Mouse (Mus musculus) CH12.LX (cell line): ENCODE measurements around the gene Prr12. TPM values are rescaled to one million over a fixed set of nuclear protein-coding genes. Genes with fewer than 3 reads are reported as not detected.

Experiments used
- DNase-seq: peaks from one replicate; pipeline ENCODE4 v3.0.0-alpha.2; 2013; ENCODE audit errors: extremely low read depth
- H3K27ac ChIP-seq: 2 replicates; pipeline ENCODE4 v1.5.1; 2012; ENCODE audit warnings: low read depth, mild to moderate bottlenecking, control low read depth, moderate library complexity; ENCODE audit not compliant: insufficient read depth
- H3K27me3 ChIP-seq: replicated peaks from 2 replicates; pipeline ENCODE3; 2012; ENCODE audit warnings: inconsistent platforms
- H3K36me3 ChIP-seq, 2 experiments: replicated peaks in 1 of 2; 2 replicates each; pipeline versions ENCODE3 to v1.6.1; 2012; ENCODE audit warnings: inconsistent platforms in 1 of 2, low read length in 1 of 2, mild to moderate bottlenecking in 1 of 2, mixed read lengths in 1 of 2, moderate library complexity in 1 of 2; ENCODE audit not compliant: control insufficient read depth in 1 of 2, insufficient read depth in 1 of 2
- H3K4me1 ChIP-seq, 2 experiments: 2 replicates each; pipeline ENCODE4 v1.6.1; 2012; ENCODE audit warnings: inconsistent platforms in 1 of 2, moderate library complexity in 1 of 2; ENCODE audit not compliant: insufficient read depth in 2 of 2, control insufficient read depth in 1 of 2
- H3K4me2 ChIP-seq: 2 replicates; pipeline ENCODE4 v1.6.1; 2012; ENCODE audit warnings: low read depth, mild to moderate bottlenecking, control low read depth; ENCODE audit not compliant: poor library complexity, insufficient read depth, severe bottlenecking
- H3K4me3 ChIP-seq, 3 experiments: fragments of 150-350 bp in 1 of 3; sonication (generic) in 1 of 3; replicated peaks in 1 of 3; 2 replicates each; pipeline versions ENCODE3 to v1.5.1; 2011 to 2012; ENCODE audit warnings: low read depth in 2 of 3, low read length in 2 of 3, mild to moderate bottlenecking in 2 of 3, moderate library complexity in 2 of 3, control low read depth in 1 of 3, improper control_type of control experiment in 1 of 3, inconsistent platforms in 1 of 3, mixed read lengths in 1 of 3; ENCODE audit not compliant: poor library complexity in 1 of 3
- H3K79me2 ChIP-seq: replicated peaks from 2 replicates; pipeline ENCODE4 v1.6.1; 2012; ENCODE audit warnings: mild to moderate bottlenecking, moderate library complexity; ENCODE audit not compliant: control insufficient read depth, poor library complexity, insufficient read depth, severe bottlenecking; ENCODE audit errors: extremely low read depth
- H3K9ac ChIP-seq: 2 replicates; pipeline ENCODE4 v1.6.1; 2012; ENCODE audit warnings: low read depth, mild to moderate bottlenecking, control low read depth, moderate library complexity; ENCODE audit not compliant: insufficient read depth
- H3K9me3 ChIP-seq: replicated peaks from 2 replicates; pipeline ENCODE3; 2012; ENCODE audit warnings: low read length, inconsistent platforms, mixed read lengths
- CHD1 ChIP-seq: IDR thresholded peaks from 2 replicates; pipeline ENCODE4 v1.6.1; 2012; ENCODE audit warnings: low read depth, low read length, improper control_type of control experiment, inconsistent platforms
- CTCF ChIP-seq, 2 experiments: IDR thresholded peaks in 1 of 2; conservative IDR thresholded peaks in 1 of 2; 2 replicates each; pipeline ENCODE4 v1.5.1; 2011 to 2012; ENCODE audit warnings: low read depth in 2 of 2, low read length in 2 of 2, improper control_type of control experiment in 1 of 2, inconsistent platforms in 1 of 2, mild to moderate bottlenecking in 1 of 2, moderate library complexity in 1 of 2
- E2F4 ChIP-seq: IDR thresholded peaks from 2 replicates; pipeline ENCODE4 v1.6.1; 2011; ENCODE audit warnings: low read depth, low read length, improper control_type of control experiment; ENCODE audit not compliant: insufficient replicate concordance
- ELF1 ChIP-seq: IDR thresholded peaks from 2 replicates; pipeline ENCODE4 v1.6.1; 2014; ENCODE audit warnings: low read depth, mild to moderate bottlenecking, inconsistent platforms, low read length, improper control_type of control experiment
- GABPA ChIP-seq: IDR thresholded peaks from 2 replicates; pipeline ENCODE4 v1.6.1; 2012; ENCODE audit warnings: low read depth, low read length, improper control_type of control experiment, inconsistent platforms; ENCODE audit not compliant: insufficient replicate concordance
- IRF4 ChIP-seq: IDR thresholded peaks from 2 replicates; pipeline ENCODE4 v1.6.1; 2014; ENCODE audit warnings: low read depth, mild to moderate bottlenecking, inconsistent platforms, low read length, improper control_type of control experiment
- JUN ChIP-seq: IDR thresholded peaks from 2 replicates; pipeline ENCODE4 v1.6.1; 2011; ENCODE audit warnings: low read depth, mild to moderate bottlenecking, low read length, improper control_type of control experiment, moderate library complexity; ENCODE audit not compliant: insufficient read depth
- JUND ChIP-seq: conservative IDR thresholded peaks from 2 replicates; pipeline ENCODE4 v1.6.1; 2011; ENCODE audit warnings: low read depth, low read length, improper control_type of control experiment
- KAT2A ChIP-seq: IDR thresholded peaks from 2 replicates; pipeline ENCODE4 v1.6.1; 2012; ENCODE audit warnings: low read length, improper control_type of control experiment, inconsistent platforms; ENCODE audit not compliant: insufficient replicate concordance
- MAFK ChIP-seq: IDR thresholded peaks from 2 replicates; pipeline ENCODE4 v1.6.1; 2011; ENCODE audit warnings: low read length, improper control_type of control experiment; ENCODE audit not compliant: insufficient replicate concordance
- MAX ChIP-seq: IDR thresholded peaks from 2 replicates; pipeline ENCODE4 v1.6.1; 2011; ENCODE audit warnings: low read length, improper control_type of control experiment
- MAZ ChIP-seq: IDR thresholded peaks from 2 replicates; pipeline ENCODE4 v1.6.1; 2012; ENCODE audit warnings: low read depth, mild to moderate bottlenecking, inconsistent platforms, low read length, improper control_type of control experiment, moderate library complexity
- MEF2A ChIP-seq: IDR thresholded peaks from 2 replicates; pipeline ENCODE4 v1.6.1; 2014; ENCODE audit warnings: low read depth, mild to moderate bottlenecking, inconsistent platforms, low read length, improper control_type of control experiment, borderline replicate concordance
- MYC ChIP-seq: IDR thresholded peaks from 2 replicates; pipeline ENCODE4 v1.6.1; 2011; ENCODE audit warnings: low read depth, mild to moderate bottlenecking, improper control_type of control experiment, low read length
- NELFE ChIP-seq: IDR thresholded peaks from 2 replicates; pipeline ENCODE4 v1.6.1; 2011; ENCODE audit warnings: low read depth, low read length, improper control_type of control experiment
- NRF1 ChIP-seq: IDR thresholded peaks from 2 replicates; pipeline ENCODE4 v1.6.1; 2014; ENCODE audit warnings: low read depth, mild to moderate bottlenecking, inconsistent platforms, low read length, improper control_type of control experiment, moderate library complexity
- PAX5 ChIP-seq: IDR thresholded peaks from 2 replicates; pipeline ENCODE4 v1.6.1; 2012; ENCODE audit warnings: low read length, inconsistent platforms, mixed read lengths
- POLR2A ChIP-seq: IDR thresholded peaks from 2 replicates; pipeline ENCODE4 v1.6.1; 2011; ENCODE audit warnings: low read depth, mild to moderate bottlenecking, improper control_type of control experiment, low read length
- RAD21 ChIP-seq: IDR thresholded peaks from 2 replicates; pipeline ENCODE4 v1.6.1; 2011; ENCODE audit warnings: low read depth, mild to moderate bottlenecking, low read length, improper control_type of control experiment, moderate library complexity
- RCOR1 ChIP-seq: conservative IDR thresholded peaks from 2 replicates; pipeline ENCODE4 v1.6.1; 2012; ENCODE audit warnings: low read depth, mild to moderate bottlenecking, inconsistent platforms, low read length, improper control_type of control experiment
- SIN3A ChIP-seq: IDR thresholded peaks from 2 replicates; pipeline ENCODE4 v1.6.1; 2012; ENCODE audit warnings: low read length, improper control_type of control experiment, inconsistent platforms
- SMC3 ChIP-seq: IDR thresholded peaks from 2 replicates; pipeline ENCODE4 v1.6.1; 2011; ENCODE audit warnings: low read depth, low read length, improper control_type of control experiment
- TBP ChIP-seq: conservative IDR thresholded peaks from 2 replicates; pipeline ENCODE4 v1.6.1; 2011; ENCODE audit warnings: low read depth, low read length, improper control_type of control experiment
- TCF12 ChIP-seq: IDR thresholded peaks from 2 replicates; pipeline ENCODE4 v1.6.1; 2014; ENCODE audit warnings: low read depth, mild to moderate bottlenecking, inconsistent platforms, low read length, improper control_type of control experiment
- UBTF ChIP-seq: IDR thresholded peaks from 2 replicates; pipeline ENCODE4 v1.6.1; 2012; ENCODE audit warnings: low read depth, mild to moderate bottlenecking, inconsistent platforms, low read length, improper control_type of control experiment, moderate library complexity
- ZMIZ1 ChIP-seq: IDR thresholded peaks from 2 replicates; pipeline ENCODE4 v1.6.1; 2012; ENCODE audit warnings: low read depth, mild to moderate bottlenecking, inconsistent platforms, low read length, improper control_type of control experiment
- ZNF384 ChIP-seq: IDR thresholded peaks from 2 replicates; pipeline ENCODE4 v1.6.1; 2012; ENCODE audit warnings: low read depth, low read length, improper control_type of control experiment, inconsistent platforms
- dilution Hi-C: fragments of 300-500 bp; cut with MboI; formaldehyde crosslinking; loops from 2 replicates; pipeline ENCODE4 v1.14.3; 2020; ENCODE audit warnings: low sequenced_read_pairs; ENCODE audit not compliant: extremely low pct_unique_long_range_greater_than_20kb, extremely low pct_ligation_motif_present
- in situ Hi-C: fragments of 300-500 bp; cut with MboI; formaldehyde crosslinking; loops from 3 replicates; pipeline ENCODE4 v1.14.3; 2019; ENCODE audit warnings: low sequenced_read_pairs, low pct_ligation_motif_present, low pct_unique_long_range_greater_than_20kb, mixed read lengths
- polyA plus RNA-seq: library from polyadenylated mRNA; unstranded; fragments of >175 nt; gene quantifications from 2 replicates; pipeline ENCODE4 v1.2.1, GENCODE M21; 2012; ENCODE audit warnings: low read depth; ENCODE audit not compliant: insufficient read length
- total RNA-seq, 2 experiments: library from RNA; depleted of rRNA; stranded (reverse); fragments of 300-350 nt in 1 of 2; fragments of >200 nt in 1 of 2; gene quantifications; 2 replicates each; pipeline ENCODE4 v1.2.3; 2012 to 2014

Gene Prr12
- total and polyA plus RNA-seq, 3 experiments = 1.2 to 20.5 (median 6.5) TPM

GRCm38 (mm10) chr7:45092828-45093515 is 40.3 kb upstream of the Prr12 start:
- Histone ChIP-seq H3K9me3 (no peaks in the 10 kb centered on the region), H3K79me2 (no peaks in the 10 kb centered on the region), H3K27ac (no peak overlapping the region), H3K36me3 (no peaks in the 10 kb centered on the region), H3K4me2 (no peak overlapping the region), H3K4me1 (peaks cover 3 to 22% of the 10 kb centered on the region in 2 experiments), H3K9ac (no peak overlapping the region), H3K4me3 (no peak overlapping the region), H3K27me3 (no peaks in the 10 kb centered on the region)
- dilution Hi-C loops = no loop called here
- no peak for DNase-seq
- no peak for TF ChIP-seq MEF2A
- no peak for TF ChIP-seq JUND
- no peak for TF ChIP-seq ZNF384
- TF ChIP-seq UBTF = no peak
- no peak for TF ChIP-seq MAX
- TF ChIP-seq MAZ = no peak
- TF ChIP-seq SIN3A = no peak
- no peak for TF ChIP-seq ZMIZ1
- TF ChIP-seq MYC = no peak
- no peak for TF ChIP-seq NELFE
- no peak for TF ChIP-seq IRF4
- no peak for TF ChIP-seq POLR2A
- no peak for TF ChIP-seq CTCF (conservative IDR thresholded peaks at IDR 0.05 in 1 of 2, IDR thresholded peaks at IDR 0.05 in 1 of 2; ENCODE audit: low read depth in 2 of 2, low read length in 2 of 2)
- TF ChIP-seq SMC3 = no peak
- no peak for TF ChIP-seq TCF12
- no peak for TF ChIP-seq PAX5
- TF ChIP-seq E2F4 = no peak
- in situ Hi-C loops = no loop called here

- TF ChIP-seq ZNF384 = no peak
- no peak for TF ChIP-seq RAD21
- no peak for TF ChIP-seq MEF2A
- TF ChIP-seq ELF1 = no peak
- TF ChIP-seq KAT2A = no peak
- TF ChIP-seq IRF4 = no peak
- no peak for TF ChIP-seq E2F4
- TF ChIP-seq MAZ = no peak
- TF ChIP-seq MAFK = no peak
- TF ChIP-seq NRF1 = no peak
- no peak for TF ChIP-seq RCOR1
- no peak for TF ChIP-seq JUN
- no peak for TF ChIP-seq PAX5
- no peak for TF ChIP-seq TBP
- no peak for TF ChIP-seq GABPA
- TF ChIP-seq CHD1 = no peak
- dilution Hi-C loops (no loop called here), in situ Hi-C loops (no loop called here)
- no peak within 1 kb of the TSS for H3K9ac ChIP-seq
- H3K4me3 ChIP-seq = no peak within 1 kb of the TSS
- no peak for DNase-seq
- no peaks in the 10 kb centered on the region for H3K27me3 ChIP-seq
- no peak within 1 kb of the TSS for H3K4me2 ChIP-seq
- no peaks in the 10 kb centered on the region for H3K79me2 ChIP-seq
- H3K9me3 ChIP-seq = no peaks in the 10 kb centered on the region
- H3K4me1 ChIP-seq = peaks cover 3 to 16% of the 10 kb centered on the region in 2 experiments
- H3K27ac ChIP-seq = no peak within 1 kb of the TSS
- H3K36me3 ChIP-seq = no peaks in the 10 kb centered on the region
Observed at GRCm38 (mm10) chr7:45092048-45092447, 39.4 kb upstream of the Prr12 start, which contains the start of gene Rcn3. TSS of gene Rcn3 (minus strand) at chr7:45092221.
